23 mouse cellular contexts compared by ENCODE assay signal in the genomic region with DNA sequence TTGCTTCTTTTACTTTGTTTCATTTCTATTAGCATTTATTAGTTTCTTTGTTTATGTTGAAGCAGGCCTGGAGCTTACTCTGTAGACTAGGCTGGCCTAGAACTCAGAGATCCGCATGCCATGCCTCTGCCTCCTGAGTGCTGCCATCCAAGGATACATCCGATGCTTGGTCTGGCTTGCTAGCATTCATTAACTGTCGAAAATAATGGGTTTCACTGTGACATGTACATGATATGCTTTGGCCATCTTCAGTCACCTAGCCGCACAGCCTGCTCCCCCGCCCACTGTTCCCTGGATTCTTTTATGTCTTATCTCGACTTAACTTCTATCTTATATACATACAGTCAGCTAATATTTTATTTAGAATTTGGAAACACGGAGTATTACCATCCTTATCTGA. TPM values are rescaled to one million over a fixed set of nuclear protein-coding genes. Genes with fewer than 3 reads are reported as not detected.
DNase-seq lines count a peak whose midpoint lies in the region; ATAC-seq and TF ChIP-seq lines count a peak whose summit lies in the region.
"Had no signal": no experiment of that assay in that cellular context is flagged by ENCODE, and none has a peak within 500 bp of the region (broad histone marks: within the 10 kb centered on the region; RNA-seq: fewer than 3 reads in every experiment).

No protein-coding gene starts in this region.

- peaks cover 14% of the 10 kb centered on the region for H3K4me1 ChIP-seq in heart, embryonic 10.5 days
- H3K4me1 ChIP-seq in midbrain, embryonic 11.5 days (ENCODE audit: control insufficient read depth, insufficient read depth, low read length): no peaks in the 10 kb centered on the region
- no peaks in the 10 kb centered on the region for H3K4me1 ChIP-seq in midbrain, embryonic 16.5 days (ENCODE audit: control insufficient read depth, insufficient read depth, low read length)
- H3K4me1 ChIP-seq in ES-E14 (ENCODE audit: control insufficient read depth in 2 of 2, insufficient read depth in 2 of 2, low read length in 2 of 2, poor library complexity in 1 of 2): no peaks in the 10 kb centered on the region
- H3K4me1 ChIP-seq in limb, embryonic 10.5 days: 0 out of 2 replicates have a peak, but pooled peaks cover 4% of the 10 kb centered on the region
- H3K4me1 ChIP-seq: embryonic facial prominence, embryonic 10.5 days; embryonic facial prominence, embryonic 12.5 days; forebrain, embryonic 13.5 days; forebrain, embryonic 15.5 days had no signal

- DNase-seq in heart, embryonic 10.5 days (ENCODE audit: low spot score): peak; percentile 58
- no peak for DNase-seq in heart, postnatal 10 days
- DNase-seq in midbrain, embryonic 11.5 days (ENCODE audit: low spot score, missing footprints): peak; percentile 14
- no peak for DNase-seq in ES-E14 (ENCODE audit: low read depth, low spot score)
- peak; percentile 7 for DNase-seq in limb, embryonic 10.5 days (ENCODE audit: low spot score)
- DNase-seq in right cerebral cortex, adult 18-20 months: no peak
- DNase-seq in layer of hippocampus, adult 18-20 months (ENCODE audit: low spot score in 2 of 2): no peak
- DNase-seq: adrenal gland, adult 8-10 months; adrenal gland, postnatal 14 days; adrenal gland, postnatal 36 days; cerebellum, adult 11-12 months; cerebellum, adult 2 months; cerebellum, adult 9-10 months; cerebellum, postnatal 10 days; cerebellum, postnatal 25 days had no signal

- WGBS in heart, embryonic 10.5 days: 79% methylated on average over 7 of the region's 7 CpGs
- 88% methylated on average over 7 of the region's 7 CpGs for WGBS in midbrain, embryonic 11.5 days
- WGBS in midbrain, embryonic 16.5 days: 91% methylated on average over 7 of the region's 7 CpGs
- 85% methylated on average over 7 of the region's 7 CpGs for WGBS in limb, embryonic 10.5 days

- H3K27ac ChIP-seq in heart, embryonic 10.5 days: no peak overlapping the region
- H3K27ac ChIP-seq in midbrain, embryonic 11.5 days (ENCODE audit: low read depth, low read length): no peak overlapping the region
- no peak overlapping the region for H3K27ac ChIP-seq in midbrain, embryonic 16.5 days (ENCODE audit: low read length)
- H3K27ac ChIP-seq in ES-E14 (ENCODE audit: insufficient read depth, low read depth, low read length, poor library complexity, severe bottlenecking): peak overlapping the region; percentile 6; the same call in 1 of the 2 replicates
- no peak overlapping the region for H3K27ac ChIP-seq in limb, embryonic 10.5 days
- H3K27ac ChIP-seq: embryonic facial prominence, embryonic 10.5 days; embryonic facial prominence, embryonic 12.5 days; forebrain, embryonic 13.5 days; forebrain, embryonic 15.5 days had no signal

- no peaks in the 10 kb centered on the region for H3K27me3 ChIP-seq in heart, embryonic 10.5 days (ENCODE audit: insufficient read depth, poor library complexity, severe bottlenecking)
- H3K27me3 ChIP-seq in midbrain, embryonic 11.5 days (ENCODE audit: control insufficient read depth, insufficient read depth, low read length): no peaks in the 10 kb centered on the region
- H3K27me3 ChIP-seq in midbrain, embryonic 16.5 days (ENCODE audit: control insufficient read depth, insufficient read depth, low read depth, low read length): no peaks in the 10 kb centered on the region
- no peaks in the 10 kb centered on the region for H3K27me3 ChIP-seq in limb, embryonic 10.5 days (ENCODE audit: low read depth, poor library complexity, severe bottlenecking)
- H3K27me3 ChIP-seq: embryonic facial prominence, embryonic 12.5 days; forebrain, embryonic 13.5 days; forebrain, embryonic 15.5 days; Patski had no signal

- intact Hi-C loops in heart, postnatal 10 days (cut with DNase I): no loop called here

- in situ Hi-C loops in ES-E14 (cut with MboI; ENCODE audit: low sequenced_read_pairs in 2 of 2, unreplicated experiment in 2 of 2): no loop called here

- H3K4me2 ChIP-seq in midbrain, embryonic 11.5 days: no peak overlapping the region
- H3K4me2 ChIP-seq in midbrain, embryonic 16.5 days (ENCODE audit: low read length): no peak overlapping the region
- H3K4me2 ChIP-seq: embryonic facial prominence, embryonic 12.5 days; forebrain, embryonic 13.5 days; forebrain, embryonic 15.5 days had no signal

- no peaks in the 10 kb centered on the region for H3K9me3 ChIP-seq in heart, embryonic 10.5 days
- no peaks in the 10 kb centered on the region for H3K9me3 ChIP-seq in midbrain, embryonic 11.5 days (ENCODE audit: control insufficient read depth, low read length)
- H3K9me3 ChIP-seq in midbrain, embryonic 16.5 days (replicated peaks; ENCODE audit: control insufficient read depth, low read length, poor library complexity, severe bottlenecking): no peaks in the 10 kb centered on the region
- no peaks in the 10 kb centered on the region for H3K9me3 ChIP-seq in ES-E14 (ENCODE audit: control insufficient read depth, insufficient read depth, low read depth, low read length)
- no peaks in the 10 kb centered on the region for H3K9me3 ChIP-seq in limb, embryonic 10.5 days (replicated peaks)
- H3K9me3 ChIP-seq: embryonic facial prominence, embryonic 10.5 days; embryonic facial prominence, embryonic 12.5 days; forebrain, embryonic 13.5 days; forebrain, embryonic 15.5 days; G1E had no signal

- no peaks in the 10 kb centered on the region for H3K36me3 ChIP-seq in heart, embryonic 10.5 days
- H3K36me3 ChIP-seq in midbrain, embryonic 11.5 days (ENCODE audit: control insufficient read depth, insufficient read depth, low read length): no peaks in the 10 kb centered on the region
- no peaks in the 10 kb centered on the region for H3K36me3 ChIP-seq in midbrain, embryonic 16.5 days (ENCODE audit: control insufficient read depth, insufficient read depth, low read length)
- no peaks in the 10 kb centered on the region for H3K36me3 ChIP-seq in ES-E14 (ENCODE audit: control insufficient read depth, insufficient read depth, low read length, poor library complexity, severe bottlenecking)
- no peaks in the 10 kb centered on the region for H3K36me3 ChIP-seq in limb, embryonic 10.5 days
- H3K36me3 ChIP-seq: embryonic facial prominence, embryonic 10.5 days; embryonic facial prominence, embryonic 12.5 days; forebrain, embryonic 15.5 days; G1E had no signal

- no peak overlapping the region for H3K4me3 ChIP-seq in heart, embryonic 10.5 days
- no peak overlapping the region for H3K4me3 ChIP-seq in midbrain, embryonic 11.5 days (ENCODE audit: low read depth, low read length)
- no peak overlapping the region for H3K4me3 ChIP-seq in midbrain, embryonic 16.5 days (ENCODE audit: low read depth, low read length)
- no peak overlapping the region for H3K4me3 ChIP-seq in ES-E14 (ENCODE audit: insufficient read depth in 1 of 2, low read depth in 1 of 2, low read length in 2 of 2, poor library complexity in 1 of 2, severe bottlenecking in 1 of 2)
- no peak overlapping the region for H3K4me3 ChIP-seq in limb, embryonic 10.5 days
- H3K4me3 ChIP-seq: embryonic facial prominence, embryonic 10.5 days; embryonic facial prominence, embryonic 12.5 days; forebrain, embryonic 13.5 days; forebrain, embryonic 15.5 days had no signal

- no peak overlapping the region for H3K9ac ChIP-seq in midbrain, embryonic 11.5 days (ENCODE audit: low read length)
- H3K9ac ChIP-seq in midbrain, embryonic 16.5 days (ENCODE audit: low read depth, low read length): no peak overlapping the region
- no peak overlapping the region for H3K9ac ChIP-seq in ES-E14 (ENCODE audit: insufficient read depth, low read depth, low read length, poor library complexity, severe bottlenecking)
- H3K9ac ChIP-seq: embryonic facial prominence, embryonic 12.5 days; forebrain, embryonic 13.5 days; forebrain, embryonic 15.5 days had no signal

- no peak for ATAC-seq in midbrain, embryonic 11.5 days (ENCODE audit: low FRiP score)
- ATAC-seq in midbrain, embryonic 16.5 days: no peak
- ATAC-seq: activated CD4-positive, CD25-positive, alpha-beta regulatory T cell, adult 4 months; forebrain, embryonic 13.5 days; forebrain, embryonic 15.5 days; Patski had no signal

TF ChIP-seq in ES-E14, 5 proteins besides CTCF, POLR2A, EP300 and RAD21:
- no peak for TF ChIP-seq MAFK (IDR thresholded peaks at IDR 0.05; ENCODE audit: insufficient read depth, low read depth, low read length)
- TF ChIP-seq CHD2 (IDR thresholded peaks at IDR 0.05; ENCODE audit: low read depth, low read length): no peak
- TF ChIP-seq ZNF384 (IDR thresholded peaks at IDR 0.05; ENCODE audit: low read depth, low read length): no peak
- TF ChIP-seq ZC3H11A (IDR thresholded peaks at IDR 0.05; ENCODE audit: borderline replicate concordance, low read depth, low read length): no peak
- no peak for TF ChIP-seq HCFC1 (IDR thresholded peaks at IDR 0.05; ENCODE audit: borderline replicate concordance, insufficient read depth, low read length)

RNA-seq across cellular contexts. Expression of gene Lbh, which starts 21.0 kb away (rescaled TPM):
- polyA plus RNA-seq in heart, embryonic 10.5 days (2016; fragmentation: Nextera tagmentation; extraction: Ambion mirVana): 10.8 and 15.4 TPM in 2 replicates
- 100 to 1,000 TPM; 456 to 731 TPM for total RNA-seq in heart, postnatal 10 days (2021)
- 5.1 and 5.3 TPM in 2 replicates for polyA plus RNA-seq in midbrain, embryonic 11.5 days (2014; fragmentation: Nextera tagmentation; extraction: Ambion mirVana)
- 4.0 and 5.5 TPM in 2 replicates for polyA plus RNA-seq in midbrain, embryonic 16.5 days (2015; fragmentation: Nextera tagmentation; extraction: Ambion mirVana)
- total RNA-seq in ES-E14 (2012; rRNA removed): 0.90 and 5.2 TPM in 2 replicates
- polyA plus RNA-seq in limb, embryonic 10.5 days (2016; fragmentation: Nextera tagmentation; extraction: Ambion mirVana): 1.9 and 2.0 TPM in 2 replicates
- total RNA-seq in layer of hippocampus, adult 18-20 months (2021): 10 to 100 TPM; 34.3 to 35.8 TPM

Comparison
In these comparisons a context has a peak if more than half of its experiments do, and no peak if none do; other contexts are left out.
1. DNase-seq: peak in heart, embryonic 10.5 days (single experiment), midbrain, embryonic 11.5 days (single experiment) and limb, embryonic 10.5 days (single experiment); none in heart, postnatal 10 days (0 of 2), ES-E14 (single experiment), right cerebral cortex, adult 18-20 months (single experiment) and layer of hippocampus, adult 18-20 months (0 of 2).